Mouse (Mus musculus) ES-Bruce4 (cell line): Measurements from ENCODE around the gene Sdhaf2. TPM values are rescaled to one million over a fixed set of nuclear protein-coding genes. Genes with fewer than 3 reads are reported as not detected.
A peak's percentile ranks its signal among the peaks of the same experiment; 100 is the strongest.

Experiments used
- H3K27ac ChIP-seq: 2 replicates; pipeline ENCODE4 v1.5.1; 2012; ENCODE audit warnings: low read length, inconsistent platforms; ENCODE audit not compliant: insufficient read depth
- H3K27me3 ChIP-seq: 2 replicates; pipeline ENCODE4 v1.6.1; 2012; ENCODE audit warnings: mild to moderate bottlenecking, low read length, inconsistent platforms; ENCODE audit not compliant: control insufficient read depth, poor library complexity, insufficient read depth, severe bottlenecking
- H3K36me3 ChIP-seq: 2 replicates; pipeline ENCODE4 v1.6.1; 2012; ENCODE audit warnings: inconsistent platforms, mild to moderate bottlenecking, low read length, moderate library complexity; ENCODE audit not compliant: control insufficient read depth, poor library complexity, insufficient read depth, severe bottlenecking
- H3K4me1 ChIP-seq: one replicate; pipeline ENCODE4 v1.8.1; 2011; ENCODE audit warnings: low read length; ENCODE audit not compliant: control insufficient read depth, insufficient read depth
- H3K4me3 ChIP-seq: 2 replicates; pipeline ENCODE4 v1.5.1; 2011; ENCODE audit warnings: low read depth, mild to moderate bottlenecking, low read length
- H3K9ac ChIP-seq: 2 replicates; pipeline ENCODE4 v1.6.1; 2012; ENCODE audit warnings: low read depth, mild to moderate bottlenecking, inconsistent platforms; ENCODE audit not compliant: poor library complexity, severe bottlenecking
- H3K9me3 ChIP-seq: replicated peaks from 2 replicates; pipeline ENCODE4 v1.6.1; 2012; ENCODE audit warnings: mild to moderate bottlenecking, low read length, inconsistent platforms; ENCODE audit not compliant: control insufficient read depth, poor library complexity, insufficient read depth, severe bottlenecking
- CTCF ChIP-seq: IDR thresholded peaks from one replicate; pipeline ENCODE4 v1.8.1; 2011; ENCODE audit warnings: low read depth, low read length
- EP300 ChIP-seq: IDR thresholded peaks from 2 replicates; pipeline ENCODE4 v1.6.1; 2011; ENCODE audit warnings: low read depth, low read length; ENCODE audit not compliant: insufficient read depth
- POLR2A ChIP-seq: IDR thresholded peaks from one replicate; pipeline ENCODE4 v1.8.1; 2011; ENCODE audit warnings: low read length; ENCODE audit not compliant: insufficient read depth
- polyA plus RNA-seq: library from polyadenylated mRNA; stranded (reverse); fragments of >200 nt; gene quantifications from 2 replicates; pipeline ENCODE4 v1.2.4, GENCODE M21; 2011; ENCODE audit warnings: low read depth; ENCODE audit not compliant: missing spikeins, insufficient read depth, insufficient read length

Sdhaf2 gene
- polyA plus RNA-seq, 1 experiment: 39.6 TPM

GRCm38 (mm10) chr19:10486264-10486738 lies 39.6 kb downstream of the Sdhaf2 start:
- Histone ChIP-seq H3K9me3 (no peaks in the 10 kb centered on the region), H3K4me3 (no peak overlapping the region), H3K36me3 (no peaks in the 10 kb centered on the region), H3K9ac (no peak overlapping the region), H3K27me3 (no peaks in the 10 kb centered on the region), H3K27ac (no peak overlapping the region), H3K4me1 (no peaks in the 10 kb centered on the region)
- TF ChIP-seq CTCF (peak; percentile 73), EP300 (no peak)

- TF ChIP-seq CTCF (no peak), EP300 (no peak), POLR2A (no peak)
These were observed 43.2 kb downstream of the Sdhaf2 start, which contains the start of gene Ppp1r32 for GRCm38 (mm10) chr19:10482703-10483102. TSS of gene Ppp1r32 (minus strand) at chr19:10482928.

GRCm38 (mm10) chr19:10479541-10479940 lies 46.4 kb downstream of the Sdhaf2 start:
- no peaks in the 10 kb centered on the region for H3K36me3 ChIP-seq

More at GRCm38 (mm10) chr19:10482703-10483102, 43.2 kb downstream of the Sdhaf2 start, which contains the start of gene Ppp1r32:
- H3K9ac ChIP-seq: no peak within 1 kb of the TSS
- no peak within 1 kb of the TSS for H3K27ac ChIP-seq
- H3K4me1 ChIP-seq: no peaks in the 10 kb centered on the region
- no peaks in the 10 kb centered on the region for H3K36me3 ChIP-seq
- no peaks in the 10 kb centered on the region for H3K27me3 ChIP-seq
- no peak within 1 kb of the TSS for H3K4me3 ChIP-seq
- no peaks in the 10 kb centered on the region for H3K9me3 ChIP-seq

GRCm38 (mm10) chr19:10473779-10474178 lies 52.2 kb downstream of the Sdhaf2 start:
- no peak overlapping the region for H3K9ac ChIP-seq
- H3K9me3 ChIP-seq: no peaks in the 10 kb centered on the region
- H3K4me3 ChIP-seq: no peak overlapping the region
- H3K27me3 ChIP-seq: no peaks in the 10 kb centered on the region
- H3K36me3 ChIP-seq: no peaks in the 10 kb centered on the region
- H3K4me1 ChIP-seq: no peaks in the 10 kb centered on the region
- TF ChIP-seq POLR2A (no peak), CTCF (peak; percentile 32)
- no peak overlapping the region for H3K27ac ChIP-seq

More at GRCm38 (mm10) chr19:10479541-10479940, 46.4 kb downstream of the Sdhaf2 start:
- Histone ChIP-seq H3K27me3 (no peaks in the 10 kb centered on the region), H3K27ac (no peak overlapping the region), H3K9me3 (no peaks in the 10 kb centered on the region), H3K4me3 (no peak overlapping the region), H3K9ac (no peak overlapping the region), H3K4me1 (no peaks in the 10 kb centered on the region)
- TF ChIP-seq POLR2A: no peak
- TF ChIP-seq EP300: no peak
- no peak for TF ChIP-seq CTCF

GRCm38 (mm10) chr19:10472958-10473357 lies 53.0 kb downstream of the Sdhaf2 start:
- Histone ChIP-seq H3K4me1 (no peaks in the 10 kb centered on the region), H3K9me3 (no peaks in the 10 kb centered on the region), H3K36me3 (no peaks in the 10 kb centered on the region), H3K27ac (no peak overlapping the region), H3K9ac (no peak overlapping the region), H3K27me3 (no peaks in the 10 kb centered on the region), H3K4me3 (no peak overlapping the region)
- TF ChIP-seq CTCF: no peak
- no peak for TF ChIP-seq POLR2A
- TF ChIP-seq EP300: no peak

- H3K36me3 ChIP-seq: no peaks in the 10 kb centered on the region
- TF ChIP-seq CTCF (no peak), POLR2A (no peak), EP300 (no peak)
- no peak overlapping the region for H3K27ac ChIP-seq
- no peaks in the 10 kb centered on the region for H3K27me3 ChIP-seq
- H3K4me3 ChIP-seq: no peak overlapping the region
- H3K9ac ChIP-seq: no peak overlapping the region
- H3K9me3 ChIP-seq: no peaks in the 10 kb centered on the region
- no peaks in the 10 kb centered on the region for H3K4me1 ChIP-seq
These were observed 56.7 kb downstream of the Sdhaf2 start for GRCm38 (mm10) chr19:10469171-10469658.
